11 mouse cellular contexts compared by ENCODE assay signal in the genomic region with DNA sequence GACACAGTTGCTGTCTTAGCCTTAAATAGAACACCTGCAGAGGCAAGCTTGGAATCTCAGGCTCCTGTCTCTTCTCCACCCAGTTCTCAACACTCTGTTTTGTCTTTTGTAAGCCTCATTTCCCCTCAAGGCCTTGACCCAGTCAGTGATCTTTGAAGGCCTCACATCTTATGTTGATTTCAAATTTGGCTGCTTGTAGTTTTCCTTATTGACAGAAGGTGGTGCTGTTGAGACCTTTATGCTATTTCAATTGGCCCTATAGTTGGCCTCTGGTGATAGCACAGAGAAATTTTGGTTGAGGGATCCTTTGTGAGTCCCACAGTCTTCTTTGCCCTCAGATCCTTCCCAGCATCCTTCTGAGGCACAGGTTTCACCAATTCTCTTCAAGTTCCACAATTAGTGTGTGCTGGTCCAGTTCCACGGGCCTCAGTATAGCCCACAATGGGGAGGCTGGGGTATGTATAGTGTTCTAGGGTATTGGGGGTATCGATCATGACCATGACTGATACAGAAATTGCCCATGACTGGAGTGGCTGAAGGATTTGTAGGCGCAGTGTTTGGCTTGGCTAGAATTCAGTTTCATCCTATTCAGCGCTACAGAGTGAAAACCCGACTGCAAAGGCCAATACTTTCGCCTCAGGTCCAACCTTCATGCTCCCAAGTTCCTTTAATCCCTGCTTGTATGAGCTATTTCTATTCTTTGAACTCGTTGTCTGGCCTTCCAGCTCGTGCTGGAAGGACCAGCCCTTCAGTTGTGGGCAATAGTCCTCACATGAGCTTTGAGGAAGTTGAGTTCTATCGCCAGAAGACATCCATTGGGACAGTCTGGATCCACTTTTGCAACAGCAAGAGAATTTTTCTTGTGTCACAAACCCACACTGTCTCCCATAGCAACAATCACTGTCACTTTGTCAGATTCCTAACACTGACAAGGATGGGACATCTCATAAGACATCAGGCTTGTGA.
DNase-seq lines count a peak whose midpoint lies in the region; ATAC-seq and TF ChIP-seq lines count a peak whose summit lies in the region.
"Had no signal": no experiment of that assay in that cellular context is flagged by ENCODE, and none has a peak within 500 bp of the region (broad histone marks: within the 10 kb centered on the region; RNA-seq: fewer than 3 reads in every experiment).

No protein-coding gene starts in this region.

- H3K9ac ChIP-seq in forebrain, embryonic 13.5 days = no peak overlapping the region
- no peak overlapping the region for H3K9ac ChIP-seq in forebrain, embryonic 12.5 days
- no peak overlapping the region for H3K9ac ChIP-seq in liver, postnatal 0 days (replicated peaks)
- H3K9ac ChIP-seq in liver, embryonic 11.5 days (ENCODE audit: low read depth, low read length) = no peak overlapping the region
- no peak overlapping the region for H3K9ac ChIP-seq in midbrain, embryonic 15.5 days
- H3K9ac ChIP-seq: heart, embryonic 15.5 days had no signal

- no peaks in the 10 kb centered on the region for H3K27me3 ChIP-seq in forebrain, embryonic 13.5 days
- no peaks in the 10 kb centered on the region for H3K27me3 ChIP-seq in forebrain, embryonic 12.5 days
- H3K27me3 ChIP-seq in liver, postnatal 0 days (ENCODE audit: insufficient read depth, low read length) = no peaks in the 10 kb centered on the region
- H3K27me3 ChIP-seq in liver, embryonic 11.5 days (replicated peaks; ENCODE audit: control insufficient read depth, insufficient read depth, low read length) = no peaks in the 10 kb centered on the region
- H3K27me3 ChIP-seq in midbrain, embryonic 15.5 days (replicated peaks) = no peaks in the 10 kb centered on the region
- H3K27me3 ChIP-seq: heart, embryonic 15.5 days had no signal

- 82% methylated on average over 9 of the region's 9 CpGs for WGBS in forebrain, embryonic 13.5 days
- WGBS in forebrain, embryonic 12.5 days = 78% methylated on average over 9 of the region's 9 CpGs
- 65% methylated on average over 9 of the region's 9 CpGs for WGBS in liver, postnatal 0 days (ENCODE audit: insufficient replicate concordance)
- WGBS in liver, embryonic 11.5 days = 74% methylated on average over 9 of the region's 9 CpGs
- WGBS in midbrain, embryonic 15.5 days = 83% methylated on average over 9 of the region's 9 CpGs

- no peak for TF ChIP-seq EP300 in liver, postnatal 0 days (IDR thresholded peaks at IDR 0.05; ENCODE audit: low read depth)

- H3K4me2 ChIP-seq in forebrain, embryonic 13.5 days = no peak overlapping the region
- no peak overlapping the region for H3K4me2 ChIP-seq in forebrain, embryonic 12.5 days
- no peak overlapping the region for H3K4me2 ChIP-seq in liver, postnatal 0 days (ENCODE audit: low read depth, low read length)
- no peak overlapping the region for H3K4me2 ChIP-seq in liver, embryonic 11.5 days
- no peak overlapping the region for H3K4me2 ChIP-seq in midbrain, embryonic 15.5 days
- H3K4me2 ChIP-seq: heart, embryonic 15.5 days had no signal

- DNase-seq in liver, postnatal 0 days = no peak
- no peak for DNase-seq in liver, embryonic 11.5 days (ENCODE audit: low spot score)
- peak; percentile 29 for DNase-seq in brain, adult 2 months (ENCODE audit: low read depth, low spot score)
- no peak for DNase-seq in kidney, postnatal 14 days
- no peak for DNase-seq in cerebellum, postnatal 36 days
- DNase-seq: thymus, adult 2 months had no signal

- H3K4me1 ChIP-seq in forebrain, embryonic 13.5 days = no peaks in the 10 kb centered on the region
- H3K4me1 ChIP-seq in forebrain, embryonic 12.5 days = no peaks in the 10 kb centered on the region
- no peaks in the 10 kb centered on the region for H3K4me1 ChIP-seq in liver, postnatal 0 days (ENCODE audit: insufficient read depth)
- no peaks in the 10 kb centered on the region for H3K4me1 ChIP-seq in liver, embryonic 11.5 days (replicated peaks; ENCODE audit: control insufficient read depth, insufficient read depth, low read length)
- H3K4me1 ChIP-seq in midbrain, embryonic 15.5 days = no peaks in the 10 kb centered on the region
- H3K4me1 ChIP-seq: heart, embryonic 15.5 days had no signal

- H3K27ac ChIP-seq in forebrain, embryonic 13.5 days = no peak overlapping the region
- H3K27ac ChIP-seq in forebrain, embryonic 12.5 days = no peak overlapping the region
- no peak overlapping the region for H3K27ac ChIP-seq in liver, postnatal 0 days (ENCODE audit: low read depth)
- H3K27ac ChIP-seq in liver, embryonic 11.5 days (ENCODE audit: low read depth, low read length) = no peak overlapping the region
- no peak overlapping the region for H3K27ac ChIP-seq in midbrain, embryonic 15.5 days
- H3K27ac ChIP-seq: heart, embryonic 15.5 days; macrophage had no signal

- no peak overlapping the region for H3K4me3 ChIP-seq in forebrain, embryonic 13.5 days
- H3K4me3 ChIP-seq in forebrain, embryonic 12.5 days (replicated peaks) = no peak overlapping the region
- no peak overlapping the region for H3K4me3 ChIP-seq in liver, postnatal 0 days (ENCODE audit: low read depth, low read length)
- no peak overlapping the region for H3K4me3 ChIP-seq in liver, embryonic 11.5 days (ENCODE audit: low read depth, low read length)
- H3K4me3 ChIP-seq in midbrain, embryonic 15.5 days = no peak overlapping the region
- H3K4me3 ChIP-seq: heart, embryonic 15.5 days had no signal

- TF ChIP-seq CTCF in liver, postnatal 0 days (IDR thresholded peaks at IDR 0.05; ENCODE audit: low read depth) = peak; percentile 67

- H3K9me3 ChIP-seq in forebrain, embryonic 13.5 days (replicated peaks) = no peaks in the 10 kb centered on the region
- H3K9me3 ChIP-seq in forebrain, embryonic 12.5 days = no peaks in the 10 kb centered on the region
- no peaks in the 10 kb centered on the region for H3K9me3 ChIP-seq in liver, postnatal 0 days (ENCODE audit: low read length)
- no peaks in the 10 kb centered on the region for H3K9me3 ChIP-seq in liver, embryonic 11.5 days (ENCODE audit: control insufficient read depth, low read length)
- no peaks in the 10 kb centered on the region for H3K9me3 ChIP-seq in midbrain, embryonic 15.5 days
- H3K9me3 ChIP-seq: heart, embryonic 15.5 days had no signal

- no peaks in the 10 kb centered on the region for H3K36me3 ChIP-seq in forebrain, embryonic 13.5 days (ENCODE audit: poor library complexity, severe bottlenecking)
- H3K36me3 ChIP-seq in forebrain, embryonic 12.5 days (replicated peaks) = no peaks in the 10 kb centered on the region
- H3K36me3 ChIP-seq in liver, postnatal 0 days (replicated peaks; ENCODE audit: insufficient read depth, low read length) = no peaks in the 10 kb centered on the region
- H3K36me3 ChIP-seq in liver, embryonic 11.5 days (ENCODE audit: control insufficient read depth, insufficient read depth, low read length) = no peaks in the 10 kb centered on the region
- no peaks in the 10 kb centered on the region for H3K36me3 ChIP-seq in midbrain, embryonic 15.5 days (replicated peaks)
- H3K36me3 ChIP-seq: heart, embryonic 15.5 days had no signal

- peak; percentile 55; the same call in 1 of the 2 replicates for ATAC-seq in forebrain, embryonic 13.5 days
- ATAC-seq in forebrain, embryonic 12.5 days (ENCODE audit: low FRiP score) = no peak
- no peak for ATAC-seq in liver, postnatal 0 days
- no peak for ATAC-seq in liver, embryonic 11.5 days (replicated peaks; ENCODE audit: low FRiP score)
- 0 out of 2 replicates have a peak, but pooled peaks have one; percentile 60 for ATAC-seq in midbrain, embryonic 15.5 days (replicated peaks)

Comparison
In these comparisons a context has a peak if more than half of its experiments do, and no peak if none do; other contexts are left out.
1. ATAC-seq: peak in forebrain, embryonic 13.5 days (single experiment) and midbrain, embryonic 15.5 days (single experiment); none in forebrain, embryonic 12.5 days (single experiment), liver, postnatal 0 days (single experiment) and liver, embryonic 11.5 days (single experiment).